Mouse (Mus musculus) hindbrain, embryonic 16.5 days (tissue): ENCODE measurements around the gene Tmem245. TPM values are rescaled to one million over a fixed set of nuclear protein-coding genes. Genes with fewer than 3 reads are reported as not detected.

Experiments used
- ATAC-seq: fragments of 200-750 bp; cut with Nextera tagmentation; 2 replicates; pipeline ENCODE4 v1.8.0; 2017; ENCODE audit warnings: moderate TSS enrichment, moderate library complexity
- H3K27ac ChIP-seq: fragments of 300-500 bp; sonication (generic); 2 replicates; pipeline ENCODE4 v1.5.1; 2014; ENCODE audit warnings: low read depth, mild to moderate bottlenecking, control low read depth, low read length, moderate library complexity
- H3K27me3 ChIP-seq: fragments of 300-500 bp; sonication (generic); replicated peaks from 2 replicates; pipeline ENCODE4 v1.6.1; 2014; ENCODE audit warnings: low read length; ENCODE audit not compliant: control insufficient read depth, insufficient read depth
- H3K36me3 ChIP-seq: fragments of 300-500 bp; sonication (generic); 2 replicates; pipeline ENCODE4 v1.6.1; 2014; ENCODE audit warnings: mild to moderate bottlenecking, low read length, moderate library complexity, mixed read lengths; ENCODE audit not compliant: control insufficient read depth, insufficient read depth
- H3K4me1 ChIP-seq: fragments of 300-500 bp; sonication (generic); 2 replicates; pipeline ENCODE4 v1.6.1; 2014; ENCODE audit warnings: low read depth, low read length; ENCODE audit not compliant: control insufficient read depth, insufficient read depth
- H3K4me2 ChIP-seq: fragments of 300-500 bp; sonication (generic); 2 replicates; pipeline ENCODE4 v1.6.1; 2014; ENCODE audit warnings: mild to moderate bottlenecking, low read length, control low read depth, moderate library complexity
- H3K4me3 ChIP-seq: fragments of 300-500 bp; sonication (generic); 2 replicates; pipeline ENCODE4 v1.5.1; 2014; ENCODE audit warnings: mild to moderate bottlenecking, low read length, control low read depth, moderate library complexity
- H3K9ac ChIP-seq: fragments of 300-500 bp; sonication (generic); 2 replicates; pipeline ENCODE4 v1.6.1; 2014; ENCODE audit warnings: low read depth, mild to moderate bottlenecking, control low read depth, low read length, moderate library complexity
- H3K9me3 ChIP-seq: fragments of 300-500 bp; sonication (generic); 2 replicates; pipeline ENCODE4 v1.6.1; 2014; ENCODE audit warnings: mild to moderate bottlenecking, low read length, moderate library complexity; ENCODE audit not compliant: control insufficient read depth
- WGBS: fragments of 180-500 bp; shearing (Covaris S2); extraction: QIAGEN DNeasy Blood & Tissue Kit; methylation state at CpG from one replicate; pipeline ENCODE4 v1.1.7; 2014; 5-methylcytosine and 5-hydroxymethylcytosine counted together
- polyA plus RNA-seq: library from polyadenylated mRNA; unstranded; fragments of >200 nt; fragmentation: Nextera tagmentation; extraction: Ambion mirVana; gene quantifications from 2 replicates; pipeline ENCODE4 v1.2.1, GENCODE M21; 2015

Tmem245 gene
- polyA plus RNA-seq, 1 experiment from 2014 or later = 9.5 TPM

DNA sequence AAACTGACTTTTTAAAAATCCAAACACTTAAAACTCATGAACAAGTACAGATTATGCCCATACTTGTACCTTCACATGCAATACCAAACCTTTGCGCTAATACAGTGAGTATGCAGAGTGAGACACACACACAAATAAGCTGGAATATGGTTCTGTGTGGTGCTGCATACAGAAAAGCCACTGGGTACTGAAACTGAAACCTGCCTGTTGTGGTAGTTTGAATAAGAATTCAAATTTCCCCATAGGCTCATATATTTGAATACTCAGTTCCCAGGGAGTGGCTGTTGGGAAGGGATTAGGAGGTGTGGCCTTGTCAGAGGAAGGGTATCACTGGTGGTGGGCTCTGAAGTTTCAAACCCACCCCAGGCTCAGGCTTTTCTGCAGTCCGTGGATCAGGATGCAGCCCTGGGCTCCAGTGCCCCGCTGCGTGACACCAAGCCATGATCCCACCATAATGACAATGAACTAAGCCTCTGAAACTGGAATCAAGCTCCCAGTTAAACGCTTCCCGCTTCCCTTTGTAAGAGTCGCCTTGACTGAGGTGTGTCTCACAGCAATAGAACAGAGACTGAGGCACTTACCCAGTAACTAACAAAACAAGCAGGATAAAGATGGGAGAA lies 34.7 kb downstream of the Tmem245 start:
- Histone ChIP-seq H3K36me3 (peaks cover 25% of the 10 kb centered on the region), H3K4me3 (no peak overlapping the region), H3K9me3 (no peaks in the 10 kb centered on the region), H3K27ac (no peak overlapping the region), H3K9ac (no peak overlapping the region), H3K4me2 (no peak overlapping the region), H3K4me1 (no peaks in the 10 kb centered on the region), H3K27me3 (no peaks in the 10 kb centered on the region)
- ATAC-seq = no peak
- 96% methylated on average over 7 of the region's 7 CpGs for WGBS

- no peak for ATAC-seq
- H3K36me3 ChIP-seq = peaks cover 19% of the 10 kb centered on the region
- H3K9ac ChIP-seq = no peak overlapping the region
- no peaks in the 10 kb centered on the region for H3K9me3 ChIP-seq
- no peaks in the 10 kb centered on the region for H3K4me1 ChIP-seq
- H3K27me3 ChIP-seq = no peaks in the 10 kb centered on the region
- no peak overlapping the region for H3K4me3 ChIP-seq
- H3K27ac ChIP-seq = no peak overlapping the region
- WGBS = 90% methylated on average over 3 of the region's 3 CpGs
- H3K4me2 ChIP-seq = no peak overlapping the region
Observed at GRCm38 (mm10) chr4:56909568-56909967, 37.7 kb downstream of the Tmem245 start.

DNA sequence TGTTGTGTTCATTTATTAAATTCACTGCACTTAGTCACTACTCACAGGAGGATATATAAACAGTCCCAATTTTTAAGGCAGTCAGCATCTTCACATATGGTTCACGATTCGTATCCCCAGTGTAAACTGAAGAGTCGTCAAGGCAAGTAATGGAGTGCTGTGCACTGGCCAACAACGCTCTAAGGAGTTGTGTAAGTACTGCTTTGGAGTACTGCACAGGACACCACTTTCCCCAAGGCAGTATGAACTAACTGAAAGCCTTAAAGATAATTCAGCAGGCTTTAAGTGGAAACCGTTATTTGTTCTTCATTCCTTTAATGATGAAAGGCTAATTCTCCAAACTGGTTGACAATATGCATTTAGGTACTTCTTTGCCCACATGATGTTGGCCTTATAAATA lies 39.6 kb downstream of the Tmem245 start:
- Histone ChIP-seq H3K27me3 (no peaks in the 10 kb centered on the region), H3K9ac (no peak overlapping the region), H3K4me2 (no peak overlapping the region), H3K9me3 (no peaks in the 10 kb centered on the region), H3K27ac (no peak overlapping the region), H3K36me3 (peaks cover 22% of the 10 kb centered on the region), H3K4me3 (no peak overlapping the region), H3K4me1 (no peaks in the 10 kb centered on the region)
- ATAC-seq = no peak
- WGBS = 88% methylated on average over 5 of the region's 5 CpGs

- Histone ChIP-seq H3K4me3 (no peak overlapping the region), H3K27ac (no peak overlapping the region), H3K27me3 (no peaks in the 10 kb centered on the region), H3K9me3 (no peaks in the 10 kb centered on the region), H3K9ac (no peak overlapping the region), H3K4me2 (no peak overlapping the region), H3K36me3 (peaks cover 25% of the 10 kb centered on the region), H3K4me1 (no peaks in the 10 kb centered on the region)
- ATAC-seq = no peak
- 92% methylated on average over 3 of the region's 3 CpGs for WGBS
Observed at GRCm38 (mm10) chr4:56906926-56907325, 40.3 kb downstream of the Tmem245 start.

DNA sequence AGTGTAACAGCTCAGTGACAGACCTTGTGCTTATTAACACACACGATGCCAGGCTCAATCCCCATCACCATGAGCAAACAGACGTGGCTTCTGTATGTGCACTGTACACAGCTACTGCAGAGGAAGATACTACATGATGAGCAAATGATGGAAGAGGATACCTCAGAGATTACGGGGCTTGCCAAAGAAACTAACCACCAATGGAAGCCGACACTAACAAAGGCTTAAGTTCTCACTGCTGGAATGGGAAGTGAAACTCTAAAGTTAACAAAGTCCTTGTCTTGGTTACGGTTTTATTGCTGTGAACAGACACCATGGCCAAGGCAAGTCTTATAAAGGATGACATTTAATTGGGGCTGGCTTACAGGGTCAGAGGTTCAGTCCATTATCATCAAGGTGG lies 41.7 kb downstream of the Tmem245 start:
- Histone ChIP-seq H3K9me3 (no peaks in the 10 kb centered on the region), H3K4me3 (no peak overlapping the region), H3K4me1 (no peaks in the 10 kb centered on the region), H3K36me3 (peaks cover 17% of the 10 kb centered on the region), H3K4me2 (no peak overlapping the region), H3K9ac (no peak overlapping the region), H3K27me3 (no peaks in the 10 kb centered on the region), H3K27ac (no peak overlapping the region)
- no peak for ATAC-seq
- WGBS = 94% methylated on average over 5 of the region's 5 CpGs

DNA sequence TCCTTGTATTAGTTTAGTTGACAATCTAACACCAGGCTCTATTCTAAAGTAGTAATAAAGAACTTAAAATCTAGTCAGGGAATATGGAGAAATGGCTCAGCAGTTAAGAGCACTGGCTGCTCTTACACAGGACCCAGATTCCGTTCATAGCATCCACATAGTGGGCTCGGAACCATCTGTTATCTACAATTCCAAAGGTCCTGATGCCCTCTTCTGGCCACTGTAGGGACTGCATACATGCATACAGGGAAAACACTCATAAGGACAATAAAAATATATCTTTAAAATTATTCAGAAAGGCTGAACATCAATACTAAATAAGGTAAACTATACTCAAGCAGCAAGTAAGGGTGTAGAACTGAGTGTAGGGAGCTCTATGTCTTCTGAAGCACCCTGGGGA lies 45.6 kb downstream of the Tmem245 start:
- H3K36me3 ChIP-seq = peaks cover 18% of the 10 kb centered on the region
- ATAC-seq = no peak

DNA sequence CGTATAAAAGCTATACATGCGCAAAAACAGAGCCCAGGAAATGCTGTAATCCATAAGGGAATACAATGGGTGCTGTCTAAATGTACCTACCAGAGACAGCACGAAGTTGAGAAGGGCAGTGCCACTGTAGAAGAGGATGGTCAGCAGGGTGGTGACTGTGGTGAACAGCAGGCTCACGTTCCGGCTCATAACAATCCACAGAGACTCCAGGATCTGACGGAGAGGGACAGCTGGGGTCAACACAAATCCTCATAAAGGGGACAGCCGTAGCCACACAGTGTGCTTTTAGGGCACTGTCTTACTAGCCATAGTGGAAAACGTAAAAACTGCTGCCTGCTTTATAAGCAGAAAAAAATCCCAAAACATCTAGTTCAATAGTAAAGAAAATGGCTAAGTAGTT lies 48.0 kb downstream of the Tmem245 start:
- WGBS = 83% methylated on average over 8 of the region's 8 CpGs

More for the DNA sequence above, 45.6 kb downstream of the Tmem245 start:
- Histone ChIP-seq H3K4me1 (no peaks in the 10 kb centered on the region), H3K9ac (no peak overlapping the region), H3K27ac (no peak overlapping the region), H3K9me3 (no peaks in the 10 kb centered on the region), H3K4me2 (no peak overlapping the region), H3K4me3 (no peak overlapping the region), H3K27me3 (no peaks in the 10 kb centered on the region)
- 90% methylated on average over 2 of the region's 2 CpGs for WGBS

DNA sequence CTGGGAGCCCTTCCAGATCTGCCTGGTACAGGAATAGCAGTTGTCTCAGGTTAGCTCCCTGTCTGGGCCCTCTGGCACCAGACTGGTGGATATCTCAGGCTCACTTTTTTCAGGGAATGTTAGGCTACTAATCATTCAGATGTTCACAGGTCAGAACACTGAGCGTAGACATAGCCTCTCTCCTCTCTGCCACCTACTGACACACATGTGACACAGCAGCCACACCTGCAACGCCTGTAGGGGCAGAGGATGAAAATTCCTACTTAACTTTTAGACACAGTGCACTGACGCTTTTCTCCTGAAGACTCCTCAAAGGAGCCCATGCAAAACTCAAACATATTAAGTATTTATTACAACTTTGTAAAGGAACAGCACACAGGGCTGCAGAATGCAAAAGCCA lies 49.7 kb downstream of the Tmem245 start:
- WGBS = 79% methylated on average over 3 of the region's 3 CpGs
- no peaks in the 10 kb centered on the region for H3K9me3 ChIP-seq

More for the DNA sequence above, 48.0 kb downstream of the Tmem245 start:
- H3K4me2 ChIP-seq = no peak overlapping the region
- H3K9ac ChIP-seq = no peak overlapping the region
- no peaks in the 10 kb centered on the region for H3K9me3 ChIP-seq
- no peaks in the 10 kb centered on the region for H3K27me3 ChIP-seq
- no peak overlapping the region for H3K27ac ChIP-seq
- H3K4me3 ChIP-seq = no peak overlapping the region
- H3K4me1 ChIP-seq = no peaks in the 10 kb centered on the region
- no peak for ATAC-seq
- H3K36me3 ChIP-seq = peaks cover 16% of the 10 kb centered on the region

DNA sequence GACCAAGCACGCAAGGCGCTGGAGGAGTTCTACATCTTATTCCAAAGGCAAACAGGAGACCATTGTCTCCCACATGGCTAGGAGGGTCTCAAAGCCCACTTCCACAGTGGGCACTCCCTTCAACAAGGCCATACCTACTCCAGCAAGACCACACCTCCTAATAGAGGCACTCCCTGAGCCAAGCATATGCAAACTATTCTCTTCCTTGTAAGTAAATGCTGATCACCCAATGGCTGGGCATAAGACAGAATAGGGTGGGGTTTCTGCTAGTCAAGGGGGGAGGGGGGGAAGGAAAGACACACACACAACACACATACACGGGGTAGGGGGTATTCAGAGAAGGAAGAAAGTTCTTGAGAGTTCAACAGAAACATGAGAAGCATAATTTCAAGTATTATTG lies 53.0 kb downstream of the Tmem245 start:
- H3K9ac ChIP-seq = no peak overlapping the region
- no peaks in the 10 kb centered on the region for H3K4me1 ChIP-seq
- ATAC-seq = no peak
- H3K27me3 ChIP-seq = no peaks in the 10 kb centered on the region
- no peaks in the 10 kb centered on the region for H3K9me3 ChIP-seq
- WGBS = 99% methylated on average over 3 of the region's 3 CpGs
- peaks cover 9% of the 10 kb centered on the region; the same call in 1 of the 2 replicates for H3K36me3 ChIP-seq
- H3K4me3 ChIP-seq = no peak overlapping the region
- H3K27ac ChIP-seq = no peak overlapping the region
- H3K4me2 ChIP-seq = no peak overlapping the region

More for the DNA sequence above, 49.7 kb downstream of the Tmem245 start:
- no peaks in the 10 kb centered on the region for H3K4me1 ChIP-seq
- peaks cover 14% of the 10 kb centered on the region for H3K36me3 ChIP-seq
- H3K27ac ChIP-seq = no peak overlapping the region
- no peak overlapping the region for H3K4me2 ChIP-seq
- H3K9ac ChIP-seq = no peak overlapping the region
- no peak for ATAC-seq
- no peak overlapping the region for H3K4me3 ChIP-seq
- H3K27me3 ChIP-seq = no peaks in the 10 kb centered on the region
